Mouse (Mus musculus) kidney, embryonic 15.5 days (tissue): ENCODE measurements around the gene Bst2. TPM values are rescaled to one million over a fixed set of nuclear protein-coding genes. Genes with fewer than 3 reads are reported as not detected.

ENCODE experiments used
- ATAC-seq: fragments of 200-750 bp; cut with Nextera tagmentation; replicated peaks from 2 replicates; pipeline ENCODE4 v1.8.0; 2017; ENCODE audit warnings: moderate TSS enrichment; ENCODE audit not compliant: low FRiP score
- H3K27ac ChIP-seq: fragments of 300-500 bp; sonication (generic); 2 replicates; pipeline ENCODE4 v1.5.1; 2015; ENCODE audit warnings: mild to moderate bottlenecking, inconsistent platforms
- H3K27me3 ChIP-seq: fragments of 300-500 bp; sonication (generic); 2 replicates; pipeline ENCODE4 v1.6.1; 2015; ENCODE audit warnings: inconsistent platforms
- H3K36me3 ChIP-seq: fragments of 300-500 bp; sonication (generic); 2 replicates; pipeline ENCODE4 v1.6.1; 2015; ENCODE audit warnings: inconsistent platforms
- H3K4me1 ChIP-seq: fragments of 300-500 bp; sonication (generic); 2 replicates; pipeline ENCODE4 v1.6.1; 2015; ENCODE audit warnings: inconsistent platforms
- H3K4me2 ChIP-seq: fragments of 300-500 bp; sonication (generic); 2 replicates; pipeline ENCODE4 v1.6.1; 2015; ENCODE audit warnings: moderate library complexity, mild to moderate bottlenecking, inconsistent platforms
- H3K4me3 ChIP-seq: fragments of 300-500 bp; sonication (generic); replicated peaks from 2 replicates; pipeline ENCODE4 v1.5.1; 2015; ENCODE audit warnings: mild to moderate bottlenecking, inconsistent platforms
- H3K9ac ChIP-seq: fragments of 300-500 bp; sonication (generic); 2 replicates; pipeline ENCODE4 v1.6.1; 2015; ENCODE audit warnings: mild to moderate bottlenecking, inconsistent platforms
- H3K9me3 ChIP-seq: fragments of 300-500 bp; sonication (generic); replicated peaks from 2 replicates; pipeline ENCODE4 v1.6.1; 2016; ENCODE audit warnings: inconsistent platforms
- WGBS: fragments of 180-500 bp; shearing (Covaris S2); methylation state at CpG from one replicate; pipeline ENCODE4 v1.1.7; 2015; ENCODE audit warnings: mixed read lengths; 5-methylcytosine and 5-hydroxymethylcytosine counted together
- polyA plus RNA-seq: library from polyadenylated mRNA; unstranded; fragments of >200 nt; fragmentation: Nextera tagmentation; extraction: Ambion mirVana; gene quantifications from 2 replicates; pipeline ENCODE4 v1.2.1, GENCODE M21; 2015

The Bst2 gene
- polyA plus RNA-seq, 1 experiment from 2014 or later, result 53.0 TPM

GRCm38 (mm10) chr8:71495039-71495438, 42.2 kb downstream of the Bst2 start:
- Histone ChIP-seq H3K9ac (no peak overlapping the region), H3K36me3 (peaks cover 43% of the 10 kb centered on the region), H3K27me3 (no peaks in the 10 kb centered on the region), H3K4me1 (peaks cover 52% of the 10 kb centered on the region), H3K27ac (peak overlapping the region; percentile 90), H3K9me3 (no peaks in the 10 kb centered on the region), H3K4me3 (no peak overlapping the region), H3K4me2 (peak overlapping the region; percentile 35; the same call in 1 of the 2 replicates)
- ATAC-seq, result peak; percentile 24; the same call in 1 of the 2 replicates
- 19% methylated on average over 16 of the region's 16 CpGs for WGBS

- H3K27ac ChIP-seq, result peak overlapping the region; percentile 96
- peaks cover 36% of the 10 kb centered on the region for H3K36me3 ChIP-seq
- H3K4me3 ChIP-seq, result peak overlapping the region; percentile 87
- H3K27me3 ChIP-seq, result no peaks in the 10 kb centered on the region
- peaks cover 48% of the 10 kb centered on the region for H3K4me1 ChIP-seq
- H3K9me3 ChIP-seq, result no peaks in the 10 kb centered on the region
- WGBS, result under 1% methylated on average over 22 of the region's 22 CpGs
- peak overlapping the region; percentile 100 for H3K4me2 ChIP-seq
- H3K9ac ChIP-seq, result peak overlapping the region; percentile 88
- peak; percentile 81 for ATAC-seq
Observed at GRCm38 (mm10) chr8:71488454-71488853, 48.8 kb downstream of the Bst2 start.

GRCm38 (mm10) chr8:71487691-71488445, 49.4 kb downstream of the Bst2 start, which contains the start of gene Gtpbp3:
Gene Gtpbp3, plus strand, starts transcription at chr8:71488103.
- peak within 1 kb of the TSS; percentile 87 for H3K4me3 ChIP-seq
- ATAC-seq, result peak; percentile 50
- H3K27me3 ChIP-seq, result no peaks in the 10 kb centered on the region
- H3K27ac ChIP-seq, result peak within 1 kb of the TSS; percentile 96
- no peaks in the 10 kb centered on the region for H3K9me3 ChIP-seq
- peak within 1 kb of the TSS; percentile 88 for H3K9ac ChIP-seq
- under 1% methylated on average over 33 of the region's 33 CpGs for WGBS
- peaks cover 36% of the 10 kb centered on the region for H3K36me3 ChIP-seq
- peaks cover 48% of the 10 kb centered on the region for H3K4me1 ChIP-seq
- peak within 1 kb of the TSS; percentile 100 for H3K4me2 ChIP-seq

GRCm38 (mm10) chr8:71486136-71486529, 51.1 kb downstream of the Bst2 start:
- WGBS, result 15% methylated on average over 7 of the region's 7 CpGs
- Histone ChIP-seq H3K9me3 (no peaks in the 10 kb centered on the region), H3K4me3 (peak overlapping the region; percentile 85), H3K27me3 (no peaks in the 10 kb centered on the region), H3K4me2 (peak overlapping the region; percentile 93), H3K9ac (no peak overlapping the region), H3K27ac (peak overlapping the region; percentile 48; the same call in 1 of the 2 replicates), H3K36me3 (peaks cover 32% of the 10 kb centered on the region), H3K4me1 (peaks cover 55% of the 10 kb centered on the region)
- ATAC-seq, result no peak

GRCm38 (mm10) chr8:71485142-71486135, 51.8 kb downstream of the Bst2 start, which contains the start of gene Ano8:
Gene Ano8, minus strand, starts transcription at chr8:71485963.
- Histone ChIP-seq H3K4me3 (peak within 1 kb of the TSS; percentile 85), H3K4me2 (peak within 1 kb of the TSS; percentile 93), H3K36me3 (peaks cover 30% of the 10 kb centered on the region), H3K27ac (peak within 1 kb of the TSS; percentile 86), H3K27me3 (no peaks in the 10 kb centered on the region), H3K9me3 (no peaks in the 10 kb centered on the region), H3K4me1 (peaks cover 62% of the 10 kb centered on the region), H3K9ac (peak within 1 kb of the TSS; percentile 82)
- peak; percentile 50 for ATAC-seq
- 5% methylated on average over 55 of the region's 58 CpGs for WGBS

- ATAC-seq, result no peak
- Histone ChIP-seq H3K27ac (no peak overlapping the region), H3K4me1 (peaks cover 63% of the 10 kb centered on the region), H3K4me3 (peak overlapping the region; percentile 85), H3K4me2 (peak overlapping the region; percentile 93), H3K9ac (peak overlapping the region; percentile 82; the same call in 1 of the 2 replicates), H3K27me3 (no peaks in the 10 kb centered on the region), H3K9me3 (no peaks in the 10 kb centered on the region), H3K36me3 (peaks cover 27% of the 10 kb centered on the region)
- WGBS, result 92% methylated on average over 19 of the region's 19 CpGs
Observed at GRCm38 (mm10) chr8:71484736-71485135, 52.5 kb downstream of the Bst2 start.

Other genes starting within 250 kb of the Bst2 start
- 103 and 105 TPM in 2 replicates for gene Use1, start 170.6 kb downstream of the Bst2 start, polyA plus RNA-seq
- 6.6 and 7.1 TPM in 2 replicates for gene Ocel1, start 166.2 kb downstream of the Bst2 start, polyA plus RNA-seq
- 96.1 and 99.9 TPM in 2 replicates for gene Nr2f6, start 155.5 kb downstream of the Bst2 start, polyA plus RNA-seq
- 19.1 and 22.3 TPM in 2 replicates for gene Ushbp1, start 141.7 kb downstream of the Bst2 start, polyA plus RNA-seq
- 117 and 118 TPM in 2 replicates for gene Babam1, start 140.6 kb downstream of the Bst2 start, polyA plus RNA-seq
- 46.7 and 57.1 TPM in 2 replicates for gene Ankle1, start 131.4 kb downstream of the Bst2 start, polyA plus RNA-seq
- gene Abhd8, start 73.8 kb downstream of the Bst2 start, polyA plus RNA-seq, result 42.8 and 47.0 TPM in 2 replicates
- gene Mrpl34, start 72.5 kb downstream of the Bst2 start, polyA plus RNA-seq, result 178 and 198 TPM in 2 replicates
- 98.1 and 106 TPM in 2 replicates for gene Dda1, start 68.3 kb downstream of the Bst2 start, polyA plus RNA-seq
- 1.4 and 2.0 TPM in 2 replicates for gene Ano8, start 51.5 kb downstream of the Bst2 start, polyA plus RNA-seq
- gene Gtpbp3, start 49.4 kb downstream of the Bst2 start, polyA plus RNA-seq, result 21.3 and 22.9 TPM in 2 replicates
- gene Plvap, start 25.7 kb downstream of the Bst2 start, polyA plus RNA-seq, result 136 and 143 TPM in 2 replicates
- gene Ccdc194, start 11.7 kb downstream of the Bst2 start, polyA plus RNA-seq, result 0.52 and 1.2 TPM in 2 replicates
- 98.3 and 99.8 TPM in 2 replicates for gene Mvb12a, start 5.5 kb upstream of the Bst2 start, polyA plus RNA-seq
- gene Tmem221, start 21.4 kb upstream of the Bst2 start, polyA plus RNA-seq, result 10.6 and 12.8 TPM in 2 replicates
- gene Nxnl1, start 29.1 kb upstream of the Bst2 start, polyA plus RNA-seq, result 0.18 and 0.36 TPM in 2 replicates
- 44.5 and 45.3 TPM in 2 replicates for gene Slc27a1, start 31.4 kb upstream of the Bst2 start, polyA plus RNA-seq
- gene Pgls, start 54.7 kb upstream of the Bst2 start, polyA plus RNA-seq, result 232 and 247 TPM in 2 replicates
- gene Fam129c, start 60.2 kb upstream of the Bst2 start, polyA plus RNA-seq, result 4.7 and 5.6 TPM in 2 replicates
- 67.7 and 78.0 TPM in 2 replicates for gene Colgalt1, start 73.5 kb upstream of the Bst2 start, polyA plus RNA-seq
- gene Unc13a, start 134.3 kb upstream of the Bst2 start, polyA plus RNA-seq, result 0.80 and 1.2 TPM in 2 replicates
- gene Jak3, start 138.8 kb upstream of the Bst2 start, polyA plus RNA-seq, result 6.3 and 7.2 TPM in 2 replicates
- gene Insl3, start 151.8 kb upstream of the Bst2 start, polyA plus RNA-seq, result 1.2 and 1.7 TPM in 2 replicates
- gene B3gnt3, start 164.3 kb upstream of the Bst2 start, polyA plus RNA-seq, result 2.8 and 3.9 TPM in 2 replicates
- 6.3 and 6.5 TPM in 2 replicates for gene Fcho1, start 188.3 kb upstream of the Bst2 start, polyA plus RNA-seq